In the genomic region with DNA sequence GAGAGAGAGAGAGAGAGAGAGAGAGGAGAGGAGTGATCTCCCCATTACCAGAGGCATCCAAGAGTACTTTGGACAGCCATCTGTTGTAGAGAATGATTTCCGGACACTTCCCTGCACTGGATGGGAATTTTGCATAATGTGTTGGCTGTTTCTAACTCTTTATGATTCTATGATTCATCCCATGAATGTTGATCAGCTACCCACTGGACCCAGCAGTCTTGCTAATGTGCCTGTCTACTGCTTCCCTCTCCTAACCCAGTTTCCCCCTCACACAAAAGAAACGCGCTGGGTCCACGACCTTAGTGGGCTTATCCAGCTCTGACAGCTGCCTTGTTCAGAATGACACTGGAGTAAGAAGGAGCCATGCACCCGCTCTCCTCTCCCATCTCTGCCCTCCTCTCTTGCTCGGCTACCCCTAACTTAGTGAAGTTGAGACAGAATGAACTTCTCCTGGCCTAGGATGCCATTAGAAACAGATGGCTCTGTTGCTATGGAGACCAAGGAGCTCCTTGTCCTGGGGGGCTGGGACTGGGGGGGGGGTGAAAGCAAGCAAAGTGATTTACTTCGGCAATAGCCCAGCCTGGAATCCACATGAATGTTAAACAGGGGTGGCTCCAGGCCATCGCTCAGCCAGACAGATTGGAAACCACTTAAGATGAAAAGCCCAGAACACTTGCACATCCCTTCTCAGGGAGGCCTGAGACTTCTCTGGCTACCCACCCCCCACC, we compare ENCODE assay signal across 16 mouse cellular contexts.
A peak's percentile ranks its signal among the peaks of the same experiment; 100 is the strongest.
DNase-seq lines count a peak whose midpoint lies in the region; ATAC-seq lines count a peak whose summit lies in the region.
"Had no signal": no experiment of that assay in that cellular context is flagged by ENCODE, and none has a peak within 500 bp of the region (broad histone marks: within the 10 kb centered on the region; RNA-seq: fewer than 3 reads in every experiment).

No protein-coding gene starts in this region.

- H3K4me1 ChIP-seq in forebrain, embryonic 14.5 days (ENCODE audit: control insufficient read depth, insufficient read depth, low read length), result 0 out of 2 replicates have a peak, but pooled peaks cover 3% of the 10 kb centered on the region
- peaks cover 7% of the 10 kb centered on the region for H3K4me1 ChIP-seq in forebrain, embryonic 15.5 days
- no peaks in the 10 kb centered on the region for H3K4me1 ChIP-seq in embryonic facial prominence, embryonic 14.5 days (ENCODE audit: control insufficient read depth, insufficient read depth, low read length)
- H3K4me1 ChIP-seq: heart, embryonic 12.5 days; intestine, embryonic 15.5 days; limb, embryonic 15.5 days had no signal

- no peaks in the 10 kb centered on the region for H3K27me3 ChIP-seq in forebrain, embryonic 14.5 days (replicated peaks; ENCODE audit: control insufficient read depth, insufficient read depth, low read length)
- H3K27me3 ChIP-seq in forebrain, embryonic 15.5 days, result no peaks in the 10 kb centered on the region
- no peaks in the 10 kb centered on the region for H3K27me3 ChIP-seq in embryonic facial prominence, embryonic 14.5 days (replicated peaks; ENCODE audit: control insufficient read depth, insufficient read depth, low read length)
- H3K27me3 ChIP-seq: embryonic facial prominence, embryonic 13.5 days; heart, embryonic 12.5 days; intestine, embryonic 15.5 days; limb, embryonic 15.5 days had no signal

- DNase-seq in forebrain, embryonic 14.5 days (ENCODE audit: low spot score), result peak; percentile 42
- DNase-seq in R1 (ENCODE audit: low read depth, low spot score), result peak; percentile 8
- peak; percentile 24 for DNase-seq in embryonic facial prominence, embryonic 14.5 days (ENCODE audit: low spot score)
- peak; percentile 87 for DNase-seq in mesoderm, embryonic 11.5 days (ENCODE audit: low read depth, low spot score)
- DNase-seq in kidney, postnatal 25 days, result no peak
- no peak for DNase-seq in ovary, postnatal 14 days (ENCODE audit: low spot score)
- no peak for DNase-seq in thymus, postnatal 10 days (ENCODE audit: low spot score in 2 of 2)
- DNase-seq: layer of hippocampus, adult 9-11 months; lung, postnatal 14 days; spleen, adult 18-20 months had no signal

- no peak for ATAC-seq in forebrain, embryonic 14.5 days
- ATAC-seq in forebrain, embryonic 15.5 days (replicated peaks), result no peak
- ATAC-seq in embryonic facial prominence, embryonic 14.5 days (ENCODE audit: low read depth), result peak; percentile 22; the same call in 1 of the 2 replicates
- ATAC-seq: intestine, embryonic 15.5 days had no signal

- H3K27ac ChIP-seq in forebrain, embryonic 14.5 days (ENCODE audit: low read depth, low read length), result no peak overlapping the region
- H3K27ac ChIP-seq in forebrain, embryonic 15.5 days (replicated peaks), result no peak overlapping the region
- H3K27ac ChIP-seq in embryonic facial prominence, embryonic 14.5 days (replicated peaks; ENCODE audit: low read depth, low read length), result no peak overlapping the region
- H3K27ac ChIP-seq: embryonic facial prominence, embryonic 13.5 days; intestine, embryonic 15.5 days; limb, embryonic 15.5 days had no signal

- no peak overlapping the region for H3K4me3 ChIP-seq in forebrain, embryonic 14.5 days (ENCODE audit: low read depth, low read length)
- no peak overlapping the region for H3K4me3 ChIP-seq in forebrain, embryonic 15.5 days
- H3K4me3 ChIP-seq in embryonic facial prominence, embryonic 14.5 days (ENCODE audit: low read depth, low read length), result no peak overlapping the region
- H3K4me3 ChIP-seq: embryonic facial prominence, embryonic 13.5 days; heart, embryonic 12.5 days; intestine, embryonic 15.5 days; limb, embryonic 15.5 days had no signal

- no peaks in the 10 kb centered on the region for H3K36me3 ChIP-seq in forebrain, embryonic 14.5 days (ENCODE audit: control insufficient read depth, insufficient read depth, low read length)
- H3K36me3 ChIP-seq in forebrain, embryonic 15.5 days, result no peaks in the 10 kb centered on the region
- no peaks in the 10 kb centered on the region for H3K36me3 ChIP-seq in embryonic facial prominence, embryonic 14.5 days (ENCODE audit: control insufficient read depth, insufficient read depth, low read length)
- H3K36me3 ChIP-seq: embryonic facial prominence, embryonic 13.5 days; G1E; heart, embryonic 12.5 days; intestine, embryonic 15.5 days; limb, embryonic 15.5 days had no signal

- 38% methylated on average over 8 of the region's 8 CpGs for WGBS in forebrain, embryonic 14.5 days
- 32% methylated on average over 8 of the region's 8 CpGs for WGBS in forebrain, embryonic 15.5 days
- 44% methylated on average over 8 of the region's 8 CpGs for WGBS in embryonic facial prominence, embryonic 14.5 days

- no peaks in the 10 kb centered on the region for H3K9me3 ChIP-seq in forebrain, embryonic 14.5 days (replicated peaks; ENCODE audit: control insufficient read depth, low read length)
- H3K9me3 ChIP-seq in forebrain, embryonic 15.5 days, result no peaks in the 10 kb centered on the region
- H3K9me3 ChIP-seq in embryonic facial prominence, embryonic 14.5 days (ENCODE audit: control insufficient read depth, low read length), result no peaks in the 10 kb centered on the region
- H3K9me3 ChIP-seq: embryonic facial prominence, embryonic 13.5 days; heart, embryonic 12.5 days; intestine, embryonic 15.5 days; limb, embryonic 15.5 days had no signal

- H3K4me2 ChIP-seq in forebrain, embryonic 14.5 days (ENCODE audit: low read length), result no peak overlapping the region
- H3K4me2 ChIP-seq in forebrain, embryonic 15.5 days (replicated peaks), result no peak overlapping the region
- H3K4me2 ChIP-seq in embryonic facial prominence, embryonic 14.5 days (ENCODE audit: low read depth, low read length), result no peak overlapping the region
- H3K4me2 ChIP-seq: embryonic facial prominence, embryonic 13.5 days; heart, embryonic 12.5 days; intestine, embryonic 15.5 days; limb, embryonic 15.5 days had no signal

- no peak overlapping the region for H3K9ac ChIP-seq in forebrain, embryonic 14.5 days (ENCODE audit: low read length)
- H3K9ac ChIP-seq in forebrain, embryonic 15.5 days (replicated peaks), result no peak overlapping the region
- no peak overlapping the region for H3K9ac ChIP-seq in embryonic facial prominence, embryonic 14.5 days (ENCODE audit: low read depth, low read length)
- H3K9ac ChIP-seq: embryonic facial prominence, embryonic 13.5 days; heart, embryonic 12.5 days; intestine, embryonic 15.5 days; limb, embryonic 15.5 days had no signal

Comparison
In these comparisons a context has a peak if more than half of its experiments do, and no peak if none do; other contexts are left out.
1. DNase-seq: peak in forebrain, embryonic 14.5 days (single experiment), R1 (single experiment), embryonic facial prominence, embryonic 14.5 days (single experiment) and mesoderm, embryonic 11.5 days (single experiment); none in kidney, postnatal 25 days (0 of 2), ovary, postnatal 14 days (single experiment) and thymus, postnatal 10 days (0 of 2).